Mouse (Mus musculus): Measurements from ENCODE around the gene Kcnc1. TPM values are rescaled to one million over a fixed set of nuclear protein-coding genes. Genes with fewer than 3 reads are reported as not detected.

The Kcnc1 gene
- polyA plus RNA-seq, 1 experiment from 2014 or later: 0.38 TPM

DNA sequence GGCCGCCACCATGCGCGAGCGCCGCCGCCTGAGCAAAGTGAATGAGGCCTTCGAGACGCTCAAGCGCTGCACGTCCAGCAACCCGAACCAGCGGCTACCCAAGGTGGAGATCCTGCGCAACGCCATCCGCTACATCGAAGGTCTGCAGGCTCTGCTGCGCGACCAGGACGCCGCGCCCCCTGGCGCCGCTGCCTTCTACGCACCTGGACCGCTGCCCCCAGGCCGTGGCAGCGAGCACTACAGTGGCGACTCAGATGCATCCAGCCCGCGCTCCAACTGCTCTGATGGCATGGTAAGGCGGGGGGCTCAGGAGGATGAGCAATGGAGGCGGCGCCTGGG lies 19.3 kb upstream of the Kcnc1 start:
- H3K4me3 ChIP-seq (replicated peaks): peak overlapping the region; percentile 6; the same call in 1 of the 2 replicates

DNA sequence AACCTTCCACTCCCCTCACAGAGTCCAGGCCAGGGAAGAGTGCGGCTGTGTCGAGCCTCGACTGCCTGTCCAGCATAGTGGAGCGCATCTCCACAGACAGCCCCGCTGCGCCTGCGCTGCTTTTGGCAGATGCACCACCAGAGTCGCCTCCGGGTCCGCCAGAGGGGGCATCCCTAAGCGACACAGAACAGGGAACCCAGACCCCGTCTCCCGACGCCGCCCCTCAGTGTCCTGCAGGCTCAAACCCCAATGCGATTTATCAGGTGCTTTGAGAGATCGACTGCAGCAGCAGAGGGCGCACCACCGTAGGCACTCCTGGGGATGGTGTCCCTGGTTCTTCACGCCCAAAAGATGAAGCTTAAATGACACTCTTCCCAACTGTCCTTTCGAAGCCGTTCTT lies 18.2 kb upstream of the Kcnc1 start:
- Histone ChIP-seq H3K9ac (no peak overlapping the region), H3K4me2 (replicated peaks) (no peak overlapping the region), H3K4me3 (replicated peaks) (no peak overlapping the region), H3K4me1 (replicated peaks) (peaks cover 5% of the 10 kb centered on the region; the same call in 1 of the 2 replicates), H3K36me3 (no peaks in the 10 kb centered on the region), H3K27ac (no peak overlapping the region), H3K27me3 (replicated peaks) (peaks cover 53% of the 10 kb centered on the region), H3K9me3 (no peaks in the 10 kb centered on the region)
- 2% methylated on average over 22 of the region's 22 CpGs for WGBS
- ATAC-seq: no peak

More for the DNA sequence above, 19.3 kb upstream of the Kcnc1 start:
- H3K9ac ChIP-seq: no peak overlapping the region
- peaks cover 59% of the 10 kb centered on the region for H3K27me3 ChIP-seq (replicated peaks)
- H3K4me1 ChIP-seq (replicated peaks): peaks cover 5% of the 10 kb centered on the region; the same call in 1 of the 2 replicates
- no peaks in the 10 kb centered on the region for H3K9me3 ChIP-seq
- H3K27ac ChIP-seq: no peak overlapping the region
- no peak for ATAC-seq
- H3K4me2 ChIP-seq (replicated peaks): peak overlapping the region; percentile 43
- 1% methylated on average over 33 of the region's 33 CpGs for WGBS
- H3K36me3 ChIP-seq: no peaks in the 10 kb centered on the region

GRCm38 (mm10) chr7:46378983-46379382 lies 17.3 kb upstream of the Kcnc1 start:
- ATAC-seq: no peak
- WGBS: 6% methylated on average over 16 of the region's 16 CpGs

GRCm38 (mm10) chr7:46380625-46381024 lies 15.7 kb upstream of the Kcnc1 start:
- 64% methylated on average over 9 of the region's 9 CpGs for WGBS

More at GRCm38 (mm10) chr7:46378983-46379382, 17.3 kb upstream of the Kcnc1 start:
- Histone ChIP-seq H3K27ac (no peak overlapping the region), H3K9me3 (no peaks in the 10 kb centered on the region), H3K4me3 (replicated peaks) (no peak overlapping the region), H3K27me3 (replicated peaks) (peaks cover 53% of the 10 kb centered on the region), H3K9ac (no peak overlapping the region), H3K36me3 (no peaks in the 10 kb centered on the region), H3K4me1 (replicated peaks) (peaks cover 5% of the 10 kb centered on the region; the same call in 1 of the 2 replicates), H3K4me2 (replicated peaks) (no peak overlapping the region)

DNA sequence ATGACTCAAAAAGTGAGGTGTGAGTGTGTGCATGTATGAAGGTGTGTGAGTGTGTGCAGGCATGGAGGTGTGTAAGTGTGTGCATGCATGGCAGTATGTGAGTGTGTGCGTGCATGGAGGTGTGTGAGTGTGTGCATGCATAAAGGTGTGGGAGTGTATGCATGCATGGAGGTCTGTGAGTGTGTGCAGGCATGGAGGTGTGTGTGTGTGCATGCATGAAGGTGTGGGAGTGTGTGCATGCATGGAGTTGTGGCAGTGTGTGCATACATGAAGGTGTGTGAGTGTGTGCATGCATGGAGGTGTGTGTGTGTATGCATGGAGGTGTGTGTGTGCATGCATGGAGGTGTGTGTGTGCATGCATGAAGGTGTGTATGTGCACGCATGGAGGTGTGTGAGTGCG lies 8.9 kb upstream of the Kcnc1 start:
- ATAC-seq: no peak
- WGBS: 86% methylated on average over 3 of the region's 3 CpGs
- H3K36me3 ChIP-seq: no peaks in the 10 kb centered on the region

More at GRCm38 (mm10) chr7:46380625-46381024, 15.7 kb upstream of the Kcnc1 start:
- H3K9me3 ChIP-seq: no peaks in the 10 kb centered on the region
- ATAC-seq: no peak
- no peak overlapping the region for H3K4me3 ChIP-seq (replicated peaks)
- H3K36me3 ChIP-seq: no peaks in the 10 kb centered on the region
- H3K4me2 ChIP-seq (replicated peaks): no peak overlapping the region
- H3K9ac ChIP-seq: no peak overlapping the region
- peaks cover 5% of the 10 kb centered on the region; the same call in 1 of the 2 replicates for H3K4me1 ChIP-seq (replicated peaks)
- peaks cover 42% of the 10 kb centered on the region for H3K27me3 ChIP-seq (replicated peaks)
- H3K27ac ChIP-seq: no peak overlapping the region

GRCm38 (mm10) chr7:46389456-46390085 lies 6.7 kb upstream of the Kcnc1 start:
- Histone ChIP-seq H3K27ac (no peak overlapping the region), H3K27me3 (replicated peaks) (peaks cover 16% of the 10 kb centered on the region), H3K9me3 (no peaks in the 10 kb centered on the region), H3K4me2 (replicated peaks) (no peak overlapping the region), H3K4me3 (replicated peaks) (no peak overlapping the region), H3K4me1 (replicated peaks) (no peaks in the 10 kb centered on the region), H3K9ac (no peak overlapping the region), H3K36me3 (no peaks in the 10 kb centered on the region)
- ATAC-seq: no peak
- WGBS: 72% methylated on average over 10 of the region's 10 CpGs

More for the DNA sequence above, 8.9 kb upstream of the Kcnc1 start:
- no peak overlapping the region for H3K4me3 ChIP-seq (replicated peaks)
- no peaks in the 10 kb centered on the region for H3K9me3 ChIP-seq
- peaks cover 6% of the 10 kb centered on the region for H3K27me3 ChIP-seq (replicated peaks)
- H3K4me2 ChIP-seq (replicated peaks): no peak overlapping the region
- H3K9ac ChIP-seq: no peak overlapping the region
- H3K4me1 ChIP-seq (replicated peaks): no peaks in the 10 kb centered on the region
- no peak overlapping the region for H3K27ac ChIP-seq

DNA sequence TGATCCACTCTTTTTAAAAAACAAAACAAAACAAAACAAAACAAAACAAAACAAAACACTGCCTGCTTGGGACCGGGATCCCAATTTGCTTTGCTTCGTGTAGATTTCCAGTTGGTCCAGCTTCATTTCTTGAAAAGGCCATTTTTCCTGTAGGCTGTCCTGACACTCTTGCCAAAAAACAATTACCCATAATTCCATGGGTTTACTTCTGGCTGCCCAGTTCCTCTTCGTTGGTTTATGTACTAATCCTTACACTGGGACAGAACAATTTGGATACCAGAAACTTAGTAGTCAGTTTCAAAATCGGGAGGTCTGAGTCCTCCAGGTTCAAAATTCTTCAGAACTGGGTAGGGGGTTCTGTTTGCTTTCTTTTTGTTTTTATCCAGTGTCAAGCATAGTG lies 6.1 kb upstream of the Kcnc1 start:
- Histone ChIP-seq H3K27ac (no peak overlapping the region), H3K9me3 (no peaks in the 10 kb centered on the region), H3K4me3 (replicated peaks) (no peak overlapping the region), H3K36me3 (no peaks in the 10 kb centered on the region), H3K9ac (no peak overlapping the region), H3K4me2 (replicated peaks) (no peak overlapping the region), H3K27me3 (replicated peaks) (peaks cover 22% of the 10 kb centered on the region), H3K4me1 (replicated peaks) (no peaks in the 10 kb centered on the region)
- ATAC-seq: no peak
- WGBS: 70% methylated on average over 4 of the region's 4 CpGs

DNA sequence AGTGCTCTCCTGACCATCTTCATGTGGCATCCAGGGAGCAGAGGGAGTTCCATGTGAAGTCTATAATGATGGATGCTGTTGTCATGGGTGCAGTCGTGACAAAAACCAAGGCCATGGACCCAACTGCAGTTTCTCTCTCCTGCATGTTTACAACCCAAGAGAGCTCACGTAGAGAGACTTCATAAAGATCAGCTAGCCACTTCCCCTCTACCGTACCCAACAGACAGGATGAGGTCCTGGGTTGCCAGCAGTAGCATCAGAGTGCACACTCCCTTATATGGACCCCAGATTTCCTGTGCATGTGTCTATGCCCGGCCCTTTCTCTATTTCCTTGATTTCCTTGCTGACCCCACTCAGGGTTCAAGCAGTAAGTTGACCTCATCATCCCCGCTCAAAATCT lies 4.6 kb upstream of the Kcnc1 start:
- Histone ChIP-seq H3K4me2 (replicated peaks) (no peak overlapping the region), H3K9ac (no peak overlapping the region), H3K27me3 (replicated peaks) (peaks cover 31% of the 10 kb centered on the region), H3K36me3 (no peaks in the 10 kb centered on the region), H3K9me3 (no peaks in the 10 kb centered on the region), H3K27ac (no peak overlapping the region), H3K4me3 (replicated peaks) (no peak overlapping the region), H3K4me1 (replicated peaks) (peaks cover 11% of the 10 kb centered on the region)
- 48% methylated on average over 5 of the region's 5 CpGs for WGBS
- ATAC-seq: no peak

DNA sequence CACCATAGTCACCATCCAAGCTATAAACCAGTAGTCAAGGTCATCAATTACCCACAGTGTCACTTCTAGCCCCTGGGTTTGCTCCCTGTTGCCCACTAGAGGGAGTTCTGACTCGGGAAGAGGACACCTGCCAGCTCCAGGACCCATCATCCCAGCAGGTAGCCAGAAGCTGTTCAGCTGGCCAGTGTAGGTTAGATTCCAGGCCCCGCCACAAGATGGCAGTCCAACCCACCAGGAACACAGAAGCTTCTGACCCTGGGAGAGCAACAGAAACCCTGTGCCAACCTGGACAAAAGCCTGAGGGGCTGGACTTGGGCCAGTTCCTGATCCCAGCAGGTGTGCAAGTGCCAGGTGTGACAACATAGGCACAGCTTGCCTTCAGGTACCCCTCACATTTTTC lies 3.2 kb upstream of the Kcnc1 start:
- H3K27ac ChIP-seq: no peak overlapping the region
- no peaks in the 10 kb centered on the region for H3K9me3 ChIP-seq
- peaks cover 45% of the 10 kb centered on the region for H3K27me3 ChIP-seq (replicated peaks)
- H3K9ac ChIP-seq: no peak overlapping the region
- no peak overlapping the region for H3K4me3 ChIP-seq (replicated peaks)
- H3K4me1 ChIP-seq (replicated peaks): peaks cover 17% of the 10 kb centered on the region
- WGBS: 0% methylated on average over 2 of the region's 2 CpGs
- peak; percentile 51 for ATAC-seq
- H3K36me3 ChIP-seq: no peaks in the 10 kb centered on the region
- no peak overlapping the region for H3K4me2 ChIP-seq (replicated peaks)

- ATAC-seq: no peak
- Histone ChIP-seq H3K4me3 (replicated peaks) (no peak overlapping the region), H3K9ac (no peak overlapping the region), H3K27ac (no peak overlapping the region), H3K27me3 (replicated peaks) (peaks cover 53% of the 10 kb centered on the region), H3K36me3 (no peaks in the 10 kb centered on the region), H3K4me1 (replicated peaks) (peaks cover 17% of the 10 kb centered on the region), H3K4me2 (replicated peaks) (no peak overlapping the region), H3K9me3 (no peaks in the 10 kb centered on the region)
- WGBS: 34% methylated on average over 12 of the region's 12 CpGs
Measured at GRCm38 (mm10) chr7:46393718-46394511, 2.4 kb upstream of the Kcnc1 start.

DNA sequence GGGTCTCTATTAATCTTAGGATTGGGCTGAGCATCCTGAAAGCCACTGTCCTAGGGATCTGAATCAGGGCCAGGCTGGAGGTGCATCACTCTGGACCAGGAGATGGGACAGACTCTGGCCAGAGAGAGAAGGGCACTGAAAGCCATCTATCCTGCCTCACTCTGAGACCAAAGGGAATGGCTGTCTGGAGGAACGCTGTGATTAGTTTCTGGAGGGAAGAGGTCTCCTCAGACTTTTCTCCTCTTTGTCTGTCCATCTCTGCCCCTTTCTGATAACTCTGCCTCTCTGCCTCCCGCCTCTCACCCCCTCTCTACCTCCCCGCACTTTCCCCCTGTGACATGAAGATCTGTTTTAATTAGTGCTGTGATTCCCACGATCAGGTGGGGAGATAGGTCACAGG lies 1.4 kb upstream of the Kcnc1 start:
- no peak overlapping the region for H3K4me2 ChIP-seq (replicated peaks)
- no peak overlapping the region for H3K9ac ChIP-seq
- no peak overlapping the region for H3K27ac ChIP-seq
- no peaks in the 10 kb centered on the region for H3K36me3 ChIP-seq
- H3K4me3 ChIP-seq (replicated peaks): no peak overlapping the region
- peaks cover 17% of the 10 kb centered on the region for H3K4me1 ChIP-seq (replicated peaks)
- WGBS: 62% methylated on average over 4 of the region's 4 CpGs
- H3K27me3 ChIP-seq (replicated peaks): peaks cover 63% of the 10 kb centered on the region
- no peak for ATAC-seq
- H3K9me3 ChIP-seq: no peaks in the 10 kb centered on the region

DNA sequence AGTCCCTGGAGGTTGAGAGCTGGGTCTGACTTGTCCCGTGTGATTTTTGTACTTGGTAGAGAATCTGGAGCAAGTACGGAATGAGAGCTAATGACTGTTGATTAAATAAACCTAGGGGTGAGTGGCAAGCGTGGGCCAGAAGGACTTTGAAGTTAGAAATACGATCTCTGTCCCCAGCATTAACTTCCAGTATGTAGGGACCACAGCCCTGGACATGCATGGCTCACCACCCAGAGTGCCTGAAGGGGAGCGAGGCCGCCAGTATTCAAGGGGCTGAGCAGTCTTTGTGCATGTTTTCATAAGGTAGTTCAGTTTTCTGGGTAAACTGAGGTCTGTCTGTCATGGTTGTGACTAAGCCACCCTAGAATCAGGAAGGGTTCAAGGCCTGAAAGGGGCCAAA lies 726 bp upstream of the Kcnc1 start:
- no peak overlapping the region for H3K4me3 ChIP-seq (replicated peaks)
- no peak overlapping the region for H3K9ac ChIP-seq
- no peaks in the 10 kb centered on the region for H3K36me3 ChIP-seq
- peak overlapping the region; percentile 94 for H3K4me2 ChIP-seq (replicated peaks)
- WGBS: 31% methylated on average over 6 of the region's 6 CpGs
- peaks cover 17% of the 10 kb centered on the region for H3K4me1 ChIP-seq (replicated peaks)
- peaks cover 70% of the 10 kb centered on the region for H3K27me3 ChIP-seq (replicated peaks)
- no peaks in the 10 kb centered on the region for H3K9me3 ChIP-seq
- no peak for ATAC-seq
- H3K27ac ChIP-seq: no peak overlapping the region
